Mouse (Mus musculus): ENCODE measurements at regions not wholly inside any gene's neighbourhood (a gene's known extent, or its start where the extent isn't known, plus 50 kb on each side); places are given as distances from the start of the nearest gene placed in this dataset.

- no peak for TF ChIP-seq CTCF (IDR thresholded peaks at IDR 0.05; ENCODE audit: extremely low read depth, insufficient read depth, low read length)
- TF ChIP-seq POLR2A (IDR thresholded peaks at IDR 0.05; ENCODE audit: extremely low read depth, insufficient read depth, low read length), result no peak
Observed at GRCm38 (mm10) chr12:110168407-110168806, 110.5 kb upstream of the Dio3 start.

Measured in cortical plate, adult 2 months (tissue).